In the genomic region with DNA sequence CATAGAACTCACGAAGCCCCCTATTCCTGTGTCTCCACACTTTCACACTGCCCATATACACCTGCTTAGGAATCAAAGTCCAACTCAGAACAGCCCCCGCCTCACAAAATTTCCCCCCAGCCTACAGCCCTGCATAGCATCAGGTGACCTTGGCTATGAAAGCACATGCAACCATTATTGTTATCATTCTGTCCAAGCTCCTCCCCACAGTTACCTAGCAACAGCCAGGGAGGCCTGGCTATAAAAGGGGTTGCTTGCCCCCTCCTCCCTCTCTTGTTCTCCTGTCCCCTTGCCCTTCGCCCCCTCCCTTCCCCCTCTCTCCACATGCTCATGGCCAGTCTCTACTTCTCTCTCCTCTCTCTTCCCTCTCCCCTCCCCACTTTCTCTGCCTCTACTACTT, we compare ENCODE assay signal across 11 mouse cellular contexts.
DNase-seq lines count a peak whose midpoint lies in the region; ATAC-seq lines count a peak whose summit lies in the region.
"Had no signal": no experiment of that assay in that cellular context is flagged by ENCODE, and none has a peak within 500 bp of the region (broad histone marks: within the 10 kb centered on the region; RNA-seq: fewer than 3 reads in every experiment).

No protein-coding gene starts in this region.

- H3K27ac ChIP-seq in heart, embryonic 13.5 days (replicated peaks): peak overlapping the region; percentile 28; the same call in 1 of the 2 replicates
- H3K27ac ChIP-seq in embryonic facial prominence, embryonic 12.5 days: no peak overlapping the region
- H3K27ac ChIP-seq in hindbrain, embryonic 16.5 days (ENCODE audit: low read depth, low read length): no peak overlapping the region
- no peak overlapping the region for H3K27ac ChIP-seq in neural tube, embryonic 12.5 days

- H3K27me3 ChIP-seq in heart, embryonic 13.5 days (replicated peaks): no peaks in the 10 kb centered on the region
- no peaks in the 10 kb centered on the region for H3K27me3 ChIP-seq in embryonic facial prominence, embryonic 12.5 days
- no peaks in the 10 kb centered on the region for H3K27me3 ChIP-seq in hindbrain, embryonic 16.5 days (replicated peaks; ENCODE audit: control insufficient read depth, insufficient read depth, low read length)
- no peaks in the 10 kb centered on the region for H3K27me3 ChIP-seq in neural tube, embryonic 12.5 days (replicated peaks)

- peaks cover 16% of the 10 kb centered on the region for H3K4me1 ChIP-seq in heart, embryonic 13.5 days
- H3K4me1 ChIP-seq in embryonic facial prominence, embryonic 12.5 days: no peaks in the 10 kb centered on the region
- peaks cover 2% of the 10 kb centered on the region for H3K4me1 ChIP-seq in hindbrain, embryonic 16.5 days (ENCODE audit: control insufficient read depth, insufficient read depth, low read depth, low read length)
- H3K4me1 ChIP-seq in neural tube, embryonic 12.5 days: peaks cover 12% of the 10 kb centered on the region

- H3K9me3 ChIP-seq in heart, embryonic 13.5 days: no peaks in the 10 kb centered on the region
- H3K9me3 ChIP-seq in embryonic facial prominence, embryonic 12.5 days: no peaks in the 10 kb centered on the region
- no peaks in the 10 kb centered on the region for H3K9me3 ChIP-seq in hindbrain, embryonic 16.5 days (ENCODE audit: control insufficient read depth, low read length)
- H3K9me3 ChIP-seq in neural tube, embryonic 12.5 days: no peaks in the 10 kb centered on the region

- no peak overlapping the region for H3K4me3 ChIP-seq in heart, embryonic 13.5 days
- no peak overlapping the region for H3K4me3 ChIP-seq in embryonic facial prominence, embryonic 12.5 days
- H3K4me3 ChIP-seq in hindbrain, embryonic 16.5 days (ENCODE audit: low read length): no peak overlapping the region
- no peak overlapping the region for H3K4me3 ChIP-seq in neural tube, embryonic 12.5 days

- no peak for ATAC-seq in heart, embryonic 13.5 days (ENCODE audit: extremely low read depth, insufficient number of reproducible peaks, low FRiP score, low TSS enrichment)
- peak; percentile 36; the same call in 1 of the 2 replicates for ATAC-seq in embryonic facial prominence, embryonic 12.5 days (ENCODE audit: insufficient number of reproducible peaks, insufficient read depth, low FRiP score, low TSS enrichment)
- peak; percentile 57 for ATAC-seq in hindbrain, embryonic 16.5 days
- peak; percentile 68 for ATAC-seq in neural tube, embryonic 12.5 days (ENCODE audit: low FRiP score, low read depth)
- ATAC-seq: inflammation-experienced regulatory T-cells, adult 6 months had no signal

- H3K4me2 ChIP-seq in heart, embryonic 13.5 days: no peak overlapping the region
- no peak overlapping the region for H3K4me2 ChIP-seq in embryonic facial prominence, embryonic 12.5 days (replicated peaks)
- H3K4me2 ChIP-seq in hindbrain, embryonic 16.5 days (ENCODE audit: low read length): no peak overlapping the region
- H3K4me2 ChIP-seq in neural tube, embryonic 12.5 days (replicated peaks): no peak overlapping the region
- H3K4me2 ChIP-seq: lung, embryonic 14.5 days had no signal

- no peak for DNase-seq in heart, adult 11 months
- DNase-seq in MN1 (ENCODE audit: low spot score): no peak
- no peak for DNase-seq in adrenal gland, postnatal 10 days
- DNase-seq in Muller cell, postnatal 12 days (ENCODE audit: inconsistent ontology term): no peak
- DNase-seq: cerebellum, adult 2 months; lung, embryonic 14.5 days had no signal

- H3K9ac ChIP-seq in heart, embryonic 13.5 days: no peak overlapping the region
- no peak overlapping the region for H3K9ac ChIP-seq in embryonic facial prominence, embryonic 12.5 days
- no peak overlapping the region for H3K9ac ChIP-seq in hindbrain, embryonic 16.5 days (ENCODE audit: low read depth, low read length)
- H3K9ac ChIP-seq in neural tube, embryonic 12.5 days: no peak overlapping the region
- H3K9ac ChIP-seq: lung, embryonic 14.5 days had no signal

- H3K36me3 ChIP-seq in heart, embryonic 13.5 days: no peaks in the 10 kb centered on the region
- no peaks in the 10 kb centered on the region for H3K36me3 ChIP-seq in embryonic facial prominence, embryonic 12.5 days
- no peaks in the 10 kb centered on the region for H3K36me3 ChIP-seq in hindbrain, embryonic 16.5 days (ENCODE audit: control insufficient read depth, insufficient read depth, low read length)
- no peaks in the 10 kb centered on the region for H3K36me3 ChIP-seq in neural tube, embryonic 12.5 days

- 60% methylated on average over 3 of the region's 3 CpGs for WGBS in heart, embryonic 13.5 days
- 74% methylated on average over 3 of the region's 3 CpGs for WGBS in embryonic facial prominence, embryonic 12.5 days
- 36% methylated on average over 3 of the region's 3 CpGs for WGBS in hindbrain, embryonic 16.5 days
- WGBS in neural tube, embryonic 12.5 days: 38% methylated on average over 3 of the region's 3 CpGs
